Mouse (Mus musculus) E14TG2a.4 (cell line): Measurements from ENCODE around the gene Ltn1.

Experiments used
- CTCF ChIP-seq: conservative IDR thresholded peaks from 2 replicates; pipeline ENCODE4 v1.5.1; 2014; ENCODE audit warnings: low read length
- NANOG ChIP-seq: IDR thresholded peaks from 2 replicates; pipeline ENCODE4 v1.6.1; 2014; ENCODE audit warnings: borderline replicate concordance, low read length, mixed read lengths
- POU5F1 ChIP-seq: IDR thresholded peaks from 2 replicates; pipeline ENCODE4 v1.6.1; 2014; ENCODE audit warnings: low read length, borderline replicate concordance

GRCm38 (mm10) chr16:87445110-87445509, 12.7 kb upstream of the Ltn1 start:
- no peak for TF ChIP-seq CTCF
- TF ChIP-seq NANOG: no peak
- no peak for TF ChIP-seq POU5F1
